Mouse (Mus musculus): ENCODE measurements around the gene Higd1b.

Gene Higd1b

GRCm38 (mm10) chr11:102838616-102839150, 3.0 kb downstream of the Higd1b start:
- no peak for DNase-seq

GRCm38 (mm10) chr11:102845926-102846325, 10.3 kb downstream of the Higd1b start:
- DNase-seq: no peak

GRCm38 (mm10) chr11:102851883-102852282, 16.2 kb downstream of the Higd1b start:
- DNase-seq: peak in 1 of 2 experiments; percentile 47

- DNase-seq: no peak
Observed at GRCm38 (mm10) chr11:102853760-102854159, 18.1 kb downstream of the Higd1b start.

- DNase-seq: no peak
Observed at GRCm38 (mm10) chr11:102855941-102856340, 20.3 kb downstream of the Higd1b start.

GRCm38 (mm10) chr11:102858951-102859350, 23.3 kb downstream of the Higd1b start:
- no peak for DNase-seq

- DNase-seq: no peak
Observed at GRCm38 (mm10) chr11:102859933-102860332, 24.3 kb downstream of the Higd1b start.

GRCm38 (mm10) chr11:102864272-102864671, 28.6 kb downstream of the Higd1b start:
- peak in 1 of 2 experiments; percentile 50 for DNase-seq

- DNase-seq: no peak
Observed at GRCm38 (mm10) chr11:102874801-102875334, 39.2 kb downstream of the Higd1b start.

GRCm38 (mm10) chr11:102879558-102879957, 43.9 kb downstream of the Higd1b start:
- DNase-seq: no peak

- peak; percentile 83 to 92 for DNase-seq
Observed at GRCm38 (mm10) chr11:102880585-102881313, 45.1 kb downstream of the Higd1b start, which contains the start of the genes Eftud2 and Ccdc103. TSS of gene Eftud2 (minus strand) at chr11:102880985. TSS of gene Ccdc103 (plus strand) at chr11:102881204.

- DNase-seq: no peak
Observed at GRCm38 (mm10) chr11:102881314-102882198, 45.9 kb downstream of the Higd1b start.

- no peak for DNase-seq
Observed at GRCm38 (mm10) chr11:102884616-102885219, 49.1 kb downstream of the Higd1b start, which contains the start of gene Fam187a. TSS of gene Fam187a (plus strand) at chr11:102885169.

GRCm38 (mm10) chr11:102887433-102887832, 51.8 kb downstream of the Higd1b start:
- no peak for DNase-seq
